Mouse (Mus musculus): ENCODE measurements around the gene Itpr2. TPM values are rescaled to one million over a fixed set of nuclear protein-coding genes. Genes with fewer than 3 reads are reported as not detected.

The Itpr2 gene
- polyA plus RNA-seq, 1 experiment from 2014 or later: 3.3 TPM

GRCm38 (mm10) chr6:146310210-146310609 is 191.8 kb downstream of the Itpr2 start:
- DNase-seq (ENCODE audit: low spot score): no peak
- Histone ChIP-seq H3K27ac (replicated peaks; ENCODE audit: low read depth, low read length) (no peak overlapping the region), H3K9me3 (replicated peaks; ENCODE audit: control insufficient read depth, low read length) (no peaks in the 10 kb centered on the region), H3K27me3 (ENCODE audit: control insufficient read depth, insufficient read depth, low read length) (no peaks in the 10 kb centered on the region), H3K36me3 (replicated peaks; ENCODE audit: control insufficient read depth, insufficient read depth, low read depth, low read length) (no peaks in the 10 kb centered on the region), H3K4me3 (ENCODE audit: low read depth, low read length) (no peak overlapping the region), H3K9ac (replicated peaks; ENCODE audit: low read length) (no peak overlapping the region), H3K4me2 (ENCODE audit: low read depth, low read length) (no peak overlapping the region), H3K4me1 (ENCODE audit: control insufficient read depth, insufficient read depth, low read length) (no peaks in the 10 kb centered on the region)
- WGBS: 78% methylated on average over 2 of the region's 2 CpGs
- ATAC-seq (replicated peaks; ENCODE audit: insufficient number of reproducible peaks, low FRiP score, low TSS enrichment, low read depth): no peak

- no peaks in the 10 kb centered on the region for H3K36me3 ChIP-seq (replicated peaks; ENCODE audit: control insufficient read depth, insufficient read depth, low read depth, low read length)
- no peaks in the 10 kb centered on the region for H3K9me3 ChIP-seq (replicated peaks; ENCODE audit: control insufficient read depth, low read length)
- H3K27ac ChIP-seq (replicated peaks; ENCODE audit: low read depth, low read length): no peak overlapping the region
- H3K9ac ChIP-seq (replicated peaks; ENCODE audit: low read length): no peak overlapping the region
- H3K4me3 ChIP-seq (ENCODE audit: low read depth, low read length): no peak overlapping the region
- ATAC-seq (replicated peaks; ENCODE audit: insufficient number of reproducible peaks, low FRiP score, low TSS enrichment, low read depth) (no peak), DNase-seq (ENCODE audit: low spot score) (no peak)
- 92% methylated on average over 1 of the region's 1 CpGs for WGBS
- H3K27me3 ChIP-seq (ENCODE audit: control insufficient read depth, insufficient read depth, low read length): no peaks in the 10 kb centered on the region
- no peak overlapping the region for H3K4me2 ChIP-seq (ENCODE audit: low read depth, low read length)
- H3K4me1 ChIP-seq (ENCODE audit: control insufficient read depth, insufficient read depth, low read length): no peaks in the 10 kb centered on the region
These were observed 192.7 kb downstream of the Itpr2 start for GRCm38 (mm10) chr6:146309335-146309734.

- WGBS: 79% methylated on average over 3 of the region's 3 CpGs
- H3K4me3 ChIP-seq (ENCODE audit: low read depth, low read length): no peak overlapping the region
- H3K4me2 ChIP-seq (ENCODE audit: low read depth, low read length): no peak overlapping the region
- ATAC-seq (replicated peaks; ENCODE audit: insufficient number of reproducible peaks, low FRiP score, low TSS enrichment, low read depth) (no peak), DNase-seq (ENCODE audit: low spot score) (no peak)
- H3K9me3 ChIP-seq (replicated peaks; ENCODE audit: control insufficient read depth, low read length): no peaks in the 10 kb centered on the region
- no peaks in the 10 kb centered on the region for H3K36me3 ChIP-seq (replicated peaks; ENCODE audit: control insufficient read depth, insufficient read depth, low read depth, low read length)
- H3K9ac ChIP-seq (replicated peaks; ENCODE audit: low read length): no peak overlapping the region
- no peak overlapping the region for H3K27ac ChIP-seq (replicated peaks; ENCODE audit: low read depth, low read length)
- H3K4me1 ChIP-seq (ENCODE audit: control insufficient read depth, insufficient read depth, low read length): no peaks in the 10 kb centered on the region
- no peaks in the 10 kb centered on the region for H3K27me3 ChIP-seq (ENCODE audit: control insufficient read depth, insufficient read depth, low read length)
These were observed 196.0 kb downstream of the Itpr2 start for GRCm38 (mm10) chr6:146305995-146306394.

GRCm38 (mm10) chr6:146304088-146304487 is 197.9 kb downstream of the Itpr2 start:
- H3K27me3 ChIP-seq (ENCODE audit: control insufficient read depth, insufficient read depth, low read length): no peaks in the 10 kb centered on the region
- WGBS: 92% methylated on average over 11 of the region's 11 CpGs
- H3K9me3 ChIP-seq (replicated peaks; ENCODE audit: control insufficient read depth, low read length): no peaks in the 10 kb centered on the region
- no peaks in the 10 kb centered on the region for H3K4me1 ChIP-seq (ENCODE audit: control insufficient read depth, insufficient read depth, low read length)
- H3K36me3 ChIP-seq (replicated peaks; ENCODE audit: control insufficient read depth, insufficient read depth, low read depth, low read length): no peaks in the 10 kb centered on the region
- no peak overlapping the region for H3K4me2 ChIP-seq (ENCODE audit: low read depth, low read length)
- no peak overlapping the region for H3K9ac ChIP-seq (replicated peaks; ENCODE audit: low read length)
- DNase-seq (ENCODE audit: low spot score) (no peak), ATAC-seq (replicated peaks; ENCODE audit: insufficient number of reproducible peaks, low FRiP score, low TSS enrichment, low read depth) (no peak)
- H3K4me3 ChIP-seq (ENCODE audit: low read depth, low read length): no peak overlapping the region
- no peak overlapping the region for H3K27ac ChIP-seq (replicated peaks; ENCODE audit: low read depth, low read length)

GRCm38 (mm10) chr6:146303336-146303735 is 198.7 kb downstream of the Itpr2 start:
- no peak for ATAC-seq (replicated peaks; ENCODE audit: insufficient number of reproducible peaks, low FRiP score, low TSS enrichment, low read depth)
- WGBS: 90% methylated on average over 2 of the region's 2 CpGs
- no peaks in the 10 kb centered on the region for H3K4me1 ChIP-seq (ENCODE audit: control insufficient read depth, insufficient read depth, low read length)

GRCm38 (mm10) chr6:146302574-146303130 is 199.4 kb downstream of the Itpr2 start:
- WGBS: 87% methylated on average over 8 of the region's 8 CpGs
- Histone ChIP-seq H3K9ac (replicated peaks; ENCODE audit: low read length) (no peak overlapping the region), H3K9me3 (replicated peaks; ENCODE audit: control insufficient read depth, low read length) (no peaks in the 10 kb centered on the region), H3K4me2 (ENCODE audit: low read depth, low read length) (no peak overlapping the region), H3K4me3 (ENCODE audit: low read depth, low read length) (no peak overlapping the region), H3K27me3 (ENCODE audit: control insufficient read depth, insufficient read depth, low read length) (no peaks in the 10 kb centered on the region), H3K4me1 (ENCODE audit: control insufficient read depth, insufficient read depth, low read length) (no peaks in the 10 kb centered on the region), H3K36me3 (replicated peaks; ENCODE audit: control insufficient read depth, insufficient read depth, low read depth, low read length) (no peaks in the 10 kb centered on the region), H3K27ac (replicated peaks; ENCODE audit: low read depth, low read length) (no peak overlapping the region)
- ATAC-seq (replicated peaks; ENCODE audit: insufficient number of reproducible peaks, low FRiP score, low TSS enrichment, low read depth) (no peak), DNase-seq (ENCODE audit: low spot score) (no peak)

More at GRCm38 (mm10) chr6:146303336-146303735, 198.7 kb downstream of the Itpr2 start:
- H3K27me3 ChIP-seq (ENCODE audit: control insufficient read depth, insufficient read depth, low read length): no peaks in the 10 kb centered on the region
- no peak overlapping the region for H3K4me3 ChIP-seq (ENCODE audit: low read depth, low read length)
- H3K9ac ChIP-seq (replicated peaks; ENCODE audit: low read length): no peak overlapping the region
- no peaks in the 10 kb centered on the region for H3K36me3 ChIP-seq (replicated peaks; ENCODE audit: control insufficient read depth, insufficient read depth, low read depth, low read length)
- no peak overlapping the region for H3K27ac ChIP-seq (replicated peaks; ENCODE audit: low read depth, low read length)
- H3K4me2 ChIP-seq (ENCODE audit: low read depth, low read length): no peak overlapping the region
- no peaks in the 10 kb centered on the region for H3K9me3 ChIP-seq (replicated peaks; ENCODE audit: control insufficient read depth, low read length)
- no peak for DNase-seq (ENCODE audit: low spot score)

- ATAC-seq (replicated peaks; ENCODE audit: insufficient number of reproducible peaks, low FRiP score, low TSS enrichment, low read depth) (no peak), DNase-seq (ENCODE audit: low spot score) (no peak)
- Histone ChIP-seq H3K9ac (replicated peaks; ENCODE audit: low read length) (no peak overlapping the region), H3K4me1 (ENCODE audit: control insufficient read depth, insufficient read depth, low read length) (no peaks in the 10 kb centered on the region), H3K4me2 (ENCODE audit: low read depth, low read length) (no peak overlapping the region), H3K4me3 (ENCODE audit: low read depth, low read length) (no peak overlapping the region), H3K36me3 (replicated peaks; ENCODE audit: control insufficient read depth, insufficient read depth, low read depth, low read length) (no peaks in the 10 kb centered on the region), H3K27me3 (ENCODE audit: control insufficient read depth, insufficient read depth, low read length) (no peaks in the 10 kb centered on the region), H3K27ac (replicated peaks; ENCODE audit: low read depth, low read length) (no peak overlapping the region), H3K9me3 (replicated peaks; ENCODE audit: control insufficient read depth, low read length) (no peaks in the 10 kb centered on the region)
- WGBS: 51% methylated on average over 3 of the region's 3 CpGs
These were observed 199.9 kb downstream of the Itpr2 start for GRCm38 (mm10) chr6:146302101-146302500.

- H3K4me2 ChIP-seq (ENCODE audit: low read depth, low read length): no peak overlapping the region
- no peaks in the 10 kb centered on the region for H3K4me1 ChIP-seq (ENCODE audit: control insufficient read depth, insufficient read depth, low read length)
- DNase-seq (ENCODE audit: low spot score) (no peak), ATAC-seq (replicated peaks; ENCODE audit: insufficient number of reproducible peaks, low FRiP score, low TSS enrichment, low read depth) (0 out of 2 replicates have a peak, but pooled peaks have one; percentile 48)
- no peak overlapping the region for H3K9ac ChIP-seq (replicated peaks; ENCODE audit: low read length)
- H3K27me3 ChIP-seq (ENCODE audit: control insufficient read depth, insufficient read depth, low read length): no peaks in the 10 kb centered on the region
- H3K27ac ChIP-seq (replicated peaks; ENCODE audit: low read depth, low read length): no peak overlapping the region
- H3K36me3 ChIP-seq (replicated peaks; ENCODE audit: control insufficient read depth, insufficient read depth, low read depth, low read length): no peaks in the 10 kb centered on the region
- H3K4me3 ChIP-seq (ENCODE audit: low read depth, low read length): no peak overlapping the region
- no peaks in the 10 kb centered on the region for H3K9me3 ChIP-seq (replicated peaks; ENCODE audit: control insufficient read depth, low read length)
These were observed 201.1 kb downstream of the Itpr2 start for GRCm38 (mm10) chr6:146300961-146301360.
